Mouse (Mus musculus) testis, adult 2 months (tissue): ENCODE measurements at regions not wholly inside any gene's neighbourhood (a gene's known extent, or its start where the extent isn't known, plus 50 kb on each side); places are given as distances from the start of the nearest gene placed in this dataset.

Experiments used
- CTCF ChIP-seq: fragments of 200-500 bp; IDR thresholded peaks from 2 replicates; pipeline ENCODE4 v1.5.1; 2012; ENCODE audit warnings: low read depth, mild to moderate bottlenecking, inconsistent platforms, low read length, moderate library complexity; ENCODE audit not compliant: control insufficient read depth, insufficient read depth, insufficient replicate concordance
- POLR2A ChIP-seq: fragments of 200-500 bp; IDR thresholded peaks from 2 replicates; pipeline ENCODE4 v1.6.1; 2012; ENCODE audit warnings: low read depth, mild to moderate bottlenecking, inconsistent platforms, low read length, moderate library complexity; ENCODE audit not compliant: control insufficient read depth

DNA sequence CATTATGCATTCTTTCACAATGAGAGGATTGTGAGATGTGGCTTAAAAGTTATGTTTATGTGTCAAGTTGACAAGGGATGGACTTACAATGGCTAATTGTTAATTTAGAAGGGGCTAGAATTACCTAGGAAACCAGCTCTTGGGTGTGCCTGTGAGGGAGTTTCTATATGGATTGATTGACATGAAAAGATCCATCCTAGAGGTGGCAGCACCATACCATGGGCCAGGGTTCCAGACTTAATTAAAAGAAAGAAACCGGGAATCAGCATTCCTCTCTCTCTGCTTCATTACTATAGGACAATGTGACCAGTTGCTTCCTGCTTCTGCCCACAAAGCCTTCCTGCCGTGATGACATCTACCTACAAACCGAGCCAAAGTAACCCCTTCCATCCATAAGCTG, 126.6 kb upstream of the Nlrp1b start:
- TF ChIP-seq CTCF = no peak
- no peak for TF ChIP-seq POLR2A
